Mouse (Mus musculus): ENCODE measurements at regions not wholly inside any gene's neighbourhood (a gene's known extent, or its start where the extent isn't known, plus 50 kb on each side); places are given as distances from the start of the nearest gene placed in this dataset.

- no peak for TF ChIP-seq EP300 (IDR thresholded peaks at IDR 0.05; ENCODE audit: insufficient read depth, low read depth, low read length)
- TF ChIP-seq CTCF (IDR thresholded peaks at IDR 0.05; ENCODE audit: low read depth, low read length) = no peak
These were observed 81.4 kb downstream of the Gm26897 start for GRCm38 (mm10) chr5:111814893-111815760.
